Mouse (Mus musculus) myocyte (in vitro differentiated cells): Measurements from ENCODE around the gene Aifm3. TPM values are rescaled to one million over a fixed set of nuclear protein-coding genes. Genes with fewer than 3 reads are reported as not detected.

ENCODE experiments used
- H3K27me3 ChIP-seq: one replicate; pipeline ENCODE4 v1.6.1; 2011; ENCODE audit not compliant: control insufficient read depth, insufficient read depth, insufficient read length
- H3K36me3 ChIP-seq: one replicate; pipeline ENCODE4 v1.6.1; 2011; ENCODE audit not compliant: control insufficient read depth, insufficient read depth
- H3K4me2 ChIP-seq: one replicate; pipeline ENCODE4 v1.6.1; 2011; ENCODE audit warnings: low read depth, control low read depth
- H3K4me3 ChIP-seq: one replicate; pipeline ENCODE4 v1.5.1; 2011; ENCODE audit warnings: mild to moderate bottlenecking, control low read depth, moderate library complexity
- H3K79me2 ChIP-seq: one replicate; pipeline ENCODE4 v1.6.1; 2011; ENCODE audit not compliant: control insufficient read depth, insufficient read depth
- H3ac ChIP-seq: one replicate; pipeline ENCODE4 v1.6.1; 2011; ENCODE audit not compliant: control insufficient read depth, insufficient read length
- CEBPB ChIP-seq: IDR thresholded peaks from 2 replicates; pipeline ENCODE4 v1.6.1; 2011; ENCODE audit warnings: mild to moderate bottlenecking, moderate library complexity; ENCODE audit not compliant: poor library complexity, insufficient read depth, severe bottlenecking
- E2F4 ChIP-seq: IDR thresholded peaks from one replicate; pipeline ENCODE4 v1.6.1; 2011; ENCODE audit warnings: mild to moderate bottlenecking, control low read depth, moderate library complexity; ENCODE audit not compliant: insufficient read depth
- MAX ChIP-seq: IDR thresholded peaks from one replicate; pipeline ENCODE4 v1.6.1; 2011; ENCODE audit warnings: low read depth, mild to moderate bottlenecking, control low read depth
- MYOD1 ChIP-seq, 3 experiments: IDR thresholded peaks; one replicate each; pipeline ENCODE4 v1.6.1; 2011; ENCODE audit warnings: control low read depth in 2 of 3, low read depth in 2 of 3, mild to moderate bottlenecking in 2 of 3, moderate library complexity in 1 of 3; ENCODE audit not compliant: insufficient read length in 2 of 3, control insufficient read depth in 1 of 3
- MYOG ChIP-seq, 3 experiments: IDR thresholded peaks; one replicate each; pipeline ENCODE4 v1.6.1; 2011; ENCODE audit warnings: control low read depth in 2 of 3, low read depth in 2 of 3, mild to moderate bottlenecking in 2 of 3; ENCODE audit not compliant: insufficient read length in 2 of 3, control insufficient read depth in 1 of 3, insufficient read depth in 1 of 3
- POLR2A ChIP-seq: IDR thresholded peaks from one replicate; pipeline ENCODE4 v1.6.1; 2011; ENCODE audit warnings: low read depth, mild to moderate bottlenecking, control low read depth, moderate library complexity; ENCODE audit not compliant: insufficient read length
- POLR2AphosphoS2 ChIP-seq: IDR thresholded peaks from one replicate; pipeline ENCODE4 v1.6.1; 2011; ENCODE audit warnings: low read depth, control low read depth; ENCODE audit not compliant: insufficient read length
- REST ChIP-seq: IDR thresholded peaks from one replicate; pipeline ENCODE4 v1.6.1; 2011; ENCODE audit warnings: mild to moderate bottlenecking, control low read depth, moderate library complexity; ENCODE audit not compliant: insufficient read depth, insufficient read length
- SRF ChIP-seq: IDR thresholded peaks from one replicate; pipeline ENCODE4 v1.6.1; 2011; ENCODE audit warnings: low read depth; ENCODE audit not compliant: control insufficient read depth, insufficient read length
- TCF12 ChIP-seq: IDR thresholded peaks from one replicate; pipeline ENCODE4 v1.6.1; 2011; ENCODE audit warnings: mild to moderate bottlenecking, control low read depth; ENCODE audit not compliant: poor library complexity, insufficient read depth, severe bottlenecking
- TCF3 ChIP-seq: IDR thresholded peaks from one replicate; pipeline ENCODE4 v1.6.1; 2011; ENCODE audit warnings: low read depth, control low read depth; ENCODE audit not compliant: insufficient read length
- USF1 ChIP-seq: IDR thresholded peaks from one replicate; pipeline ENCODE4 v1.6.1; 2011; ENCODE audit warnings: low read depth, mild to moderate bottlenecking, control low read depth, moderate library complexity
- polyA plus RNA-seq: library from polyadenylated mRNA; unstranded; fragments of >200 nt; fragmentation: generic; extraction: Trizol; gene quantifications from one replicate; pipeline ENCODE4 v1.2.1, GENCODE M21; 2012; ENCODE audit warnings: missing spikeins

Aifm3 gene
- polyA plus RNA-seq, 1 experiment: 0.02 TPM

DNA sequence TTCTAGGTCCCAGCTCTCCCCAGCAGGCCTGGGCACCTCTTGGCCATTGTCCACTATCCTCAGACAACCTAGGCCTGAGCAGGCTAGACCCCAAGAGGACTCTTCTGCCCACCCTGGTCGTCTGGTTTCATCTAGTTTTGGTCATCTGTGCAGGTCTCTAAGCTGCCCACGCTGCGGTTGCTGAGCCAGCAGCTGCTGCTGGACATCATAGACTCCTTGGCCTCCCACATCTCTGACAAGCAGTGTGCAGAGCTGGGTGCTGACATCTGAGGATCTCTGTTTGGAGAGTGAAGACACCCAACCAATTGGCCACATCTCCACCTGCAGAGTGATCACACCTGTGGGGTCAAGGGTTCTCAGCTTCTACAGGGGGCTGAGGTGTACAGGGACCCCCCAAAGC, 36.1 kb downstream of the Aifm3 start:
- Histone ChIP-seq H3K4me2 (no peak overlapping the region), H3K79me2 (no peaks in the 10 kb centered on the region), H3K4me3 (no peak overlapping the region), H3K27me3 (no peaks in the 10 kb centered on the region), H3K36me3 (peaks cover 44% of the 10 kb centered on the region), H3ac (no peak overlapping the region)
- TF ChIP-seq REST (no peak), MAX (no peak), MYOD1 (IDR thresholded peaks at IDR 0.05; ENCODE audit: control insufficient read depth in 1 of 3, insufficient read length in 2 of 3, low read depth in 2 of 3) (peak in 2 of 3 experiments; percentile 82 to 88)

GRCm38 (mm10) chr16:17526223-17526622, 36.8 kb downstream of the Aifm3 start:
- Histone ChIP-seq H3K4me2 (no peak overlapping the region), H3K4me3 (no peak overlapping the region), H3K79me2 (no peaks in the 10 kb centered on the region), H3K36me3 (peaks cover 42% of the 10 kb centered on the region), H3K27me3 (no peaks in the 10 kb centered on the region), H3ac (no peak overlapping the region)
- no peak for TF ChIP-seq SRF
- no peak for TF ChIP-seq TCF12
- no peak for TF ChIP-seq POLR2AphosphoS2
- no peak for TF ChIP-seq POLR2A
- TF ChIP-seq USF1: no peak
- no peak for TF ChIP-seq REST
- TF ChIP-seq MYOG (IDR thresholded peaks at IDR 0.05; ENCODE audit: control insufficient read depth in 1 of 3, insufficient read depth in 1 of 3, insufficient read length in 2 of 3, low read depth in 2 of 3): no peak
- no peak for TF ChIP-seq E2F4
- no peak for TF ChIP-seq CEBPB
- TF ChIP-seq MYOD1 (IDR thresholded peaks at IDR 0.05; ENCODE audit: control insufficient read depth in 1 of 3, insufficient read length in 2 of 3, low read depth in 2 of 3): no peak

DNA sequence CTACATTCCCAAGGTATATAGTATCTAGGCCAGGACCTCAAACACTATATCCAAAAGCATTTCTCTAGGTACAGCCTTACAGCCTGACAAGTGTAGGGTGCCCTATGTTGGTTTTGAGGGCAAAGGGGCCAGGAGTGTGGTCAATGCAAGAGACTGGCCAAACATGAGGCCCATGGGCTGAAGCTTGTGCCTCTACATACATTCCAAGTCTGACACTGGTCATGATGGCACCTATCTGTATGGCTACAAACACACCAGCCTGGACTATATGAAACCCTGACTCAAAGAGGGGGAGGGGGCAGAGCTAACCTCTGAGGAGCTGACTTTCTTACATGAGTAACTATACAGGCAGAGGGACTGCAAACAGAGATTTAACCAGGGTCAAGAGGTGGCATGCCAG, 38.2 kb downstream of the Aifm3 start:
- no peak overlapping the region for H3K4me2 ChIP-seq
- no peaks in the 10 kb centered on the region for H3K27me3 ChIP-seq
- TF ChIP-seq CEBPB: no peak
- TF ChIP-seq POLR2AphosphoS2: peak; percentile 60
- no peak for TF ChIP-seq TCF3
- TF ChIP-seq MAX: no peak
- no peaks in the 10 kb centered on the region for H3K79me2 ChIP-seq
- no peak overlapping the region for H3ac ChIP-seq
- H3K36me3 ChIP-seq: peaks cover 37% of the 10 kb centered on the region
- H3K4me3 ChIP-seq: no peak overlapping the region

GRCm38 (mm10) chr16:17528276-17528675, 38.9 kb downstream of the Aifm3 start:
- no peak overlapping the region for H3K4me3 ChIP-seq
- no peaks in the 10 kb centered on the region for H3K27me3 ChIP-seq
- H3K4me2 ChIP-seq: no peak overlapping the region
- TF ChIP-seq CEBPB: no peak
- TF ChIP-seq MYOD1 (IDR thresholded peaks at IDR 0.05; ENCODE audit: control insufficient read depth in 1 of 3, insufficient read length in 2 of 3, low read depth in 2 of 3): no peak
- TF ChIP-seq MAX: no peak
- no peak for TF ChIP-seq POLR2AphosphoS2
- no peak for TF ChIP-seq E2F4
- no peak for TF ChIP-seq REST
- no peak for TF ChIP-seq POLR2A
- TF ChIP-seq USF1: no peak
- no peak for TF ChIP-seq TCF3
- no peak for TF ChIP-seq MYOG (IDR thresholded peaks at IDR 0.05; ENCODE audit: control insufficient read depth in 1 of 3, insufficient read depth in 1 of 3, insufficient read length in 2 of 3, low read depth in 2 of 3)
- TF ChIP-seq TCF12: no peak
- no peak for TF ChIP-seq SRF
- peaks cover 37% of the 10 kb centered on the region for H3K36me3 ChIP-seq
- H3K79me2 ChIP-seq: no peaks in the 10 kb centered on the region
- no peak overlapping the region for H3ac ChIP-seq

DNA sequence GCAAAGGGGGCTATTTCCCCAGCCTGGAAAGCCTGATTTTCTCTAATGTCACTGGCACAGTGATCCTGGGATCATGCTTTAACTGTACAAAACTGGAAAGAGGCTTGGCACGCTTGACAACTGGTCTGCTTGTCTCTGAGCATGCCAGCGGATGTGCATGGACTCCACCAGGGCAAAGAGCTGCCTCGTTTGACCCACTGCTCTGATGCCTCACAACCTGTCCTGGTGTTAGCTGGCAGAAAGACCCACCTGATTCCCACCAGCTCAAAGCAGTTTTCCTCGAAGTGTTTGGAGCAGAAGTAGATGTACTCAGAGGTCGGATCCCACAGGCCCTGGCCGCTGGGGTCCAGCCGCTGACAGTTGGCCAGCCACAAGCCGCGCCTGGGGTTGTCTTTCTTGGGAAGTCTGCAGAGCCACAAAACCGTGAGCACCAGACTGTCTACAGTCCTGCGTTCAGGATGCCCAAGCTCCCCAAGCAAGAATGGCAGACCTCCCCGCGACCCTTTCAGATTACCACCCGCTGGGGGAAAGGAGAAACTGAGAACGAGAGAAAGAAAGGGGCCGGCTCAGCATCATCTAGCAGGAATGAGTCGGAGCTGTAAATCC, 40.7 kb downstream of the Aifm3 start:
- Histone ChIP-seq H3ac (peak overlapping the region; percentile 55), H3K4me2 (peak overlapping the region; percentile 80), H3K36me3 (peaks cover 23% of the 10 kb centered on the region), H3K27me3 (no peaks in the 10 kb centered on the region), H3K4me3 (peak overlapping the region; percentile 93), H3K79me2 (no peaks in the 10 kb centered on the region)
- TF ChIP-seq E2F4 (no peak), POLR2AphosphoS2 (no peak), POLR2A (no peak), REST (no peak)
